In the genomic region with DNA sequence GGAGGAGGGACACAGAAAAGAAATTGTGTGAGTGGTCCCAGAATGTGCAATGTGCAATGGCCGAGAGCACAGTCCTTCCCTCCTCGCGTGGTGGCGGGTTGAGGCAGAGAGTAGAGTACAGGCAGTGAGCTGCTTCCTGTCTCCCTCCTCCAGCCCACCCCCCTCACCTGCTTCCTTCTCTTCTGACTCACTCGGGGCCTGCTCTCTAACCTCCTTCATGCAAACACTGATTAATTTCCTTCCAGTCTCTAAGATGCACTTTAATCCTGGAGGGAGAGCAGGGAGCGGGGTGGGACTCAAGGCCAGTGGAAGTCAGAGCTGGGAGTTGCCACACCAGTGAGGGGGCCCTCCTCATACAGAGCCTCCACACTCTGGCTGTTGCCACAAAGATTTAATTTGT, we compare ENCODE assay signal across 13 mouse cellular contexts. TPM values are rescaled to one million over a fixed set of nuclear protein-coding genes. Genes with fewer than 3 reads are reported as not detected.
DNase-seq lines count a peak whose midpoint lies in the region; ATAC-seq lines count a peak whose summit lies in the region.
"Had no signal": no experiment of that assay in that cellular context is flagged by ENCODE, and none has a peak within 500 bp of the region (broad histone marks: within the 10 kb centered on the region; RNA-seq: fewer than 3 reads in every experiment).

No protein-coding gene starts in this region.

- H3K4me1 ChIP-seq in lung, embryonic 16.5 days (replicated peaks; ENCODE audit: control insufficient read depth, insufficient read depth, low read length) = 0 out of 2 replicates have a peak, but pooled peaks cover 2% of the 10 kb centered on the region

- peak overlapping the region; percentile 45 for H3K27ac ChIP-seq in lung, embryonic 16.5 days (ENCODE audit: low read length)
- H3K27ac ChIP-seq: layer of hippocampus, adult 2 months had no signal

- no peaks in the 10 kb centered on the region for H3K36me3 ChIP-seq in lung, embryonic 16.5 days (ENCODE audit: control insufficient read depth, insufficient read depth, low read length)

- H3K4me3 ChIP-seq in lung, embryonic 16.5 days (ENCODE audit: low read length) = no peak overlapping the region
- H3K4me3 ChIP-seq: layer of hippocampus, adult 2 months had no signal

- H3K9me3 ChIP-seq in lung, embryonic 16.5 days (ENCODE audit: control insufficient read depth, low read length) = no peaks in the 10 kb centered on the region

- peak; percentile 88 for ATAC-seq in lung, embryonic 16.5 days (ENCODE audit: low read depth)
- peak; percentile 60 for ATAC-seq in inflammation-experienced regulatory T-cells, adult 6 months

- peak overlapping the region; percentile 25 for H3K4me2 ChIP-seq in lung, embryonic 16.5 days (ENCODE audit: low read depth, low read length)

- DNase-seq in embryo, embryonic 11 days = peak; percentile 27
- DNase-seq in embryo, embryonic 10.5 days (ENCODE audit: low spot score) = no peak
- no peak for DNase-seq in lung, postnatal 10 days
- peak; percentile 47 for DNase-seq in thymus, postnatal 0 days (ENCODE audit: low spot score)
- DNase-seq in cerebellum, adult 9-10 months = no peak
- no peak for DNase-seq in right cerebral cortex, postnatal 4 days
- DNase-seq: adrenal gland, postnatal 10 days; cerebellum, postnatal 14 days; gastrocnemius, postnatal 36 days; lung, postnatal 14 days had no signal

- no peaks in the 10 kb centered on the region for H3K27me3 ChIP-seq in lung, embryonic 16.5 days (ENCODE audit: control insufficient read depth, insufficient read depth, low read depth, low read length)

- WGBS in lung, embryonic 16.5 days = 12% methylated on average over 6 of the region's 6 CpGs

- H3K9ac ChIP-seq in lung, embryonic 16.5 days (ENCODE audit: low read length) = no peak overlapping the region

RNA-seq across cellular contexts. Expression of a gene that starts 18.8 kb away (rescaled TPM):
- 3.3 and 3.6 TPM in 2 replicates for polyA plus RNA-seq in lung, embryonic 16.5 days (2015; fragmentation: Nextera tagmentation; extraction: Ambion mirVana)
- not detected for polyA plus RNA-seq in inflammation-experienced regulatory T-cells, adult 6 months (2017; shearing (Covaris generic))
- polyA plus RNA-seq in thymus, postnatal 0 days (2015; fragmentation: Nextera tagmentation; extraction: Ambion mirVana) = 1.3 and 2.6 TPM in 2 replicates

RNA-seq across cellular contexts. Expression of a gene that starts 53.4 kb away (rescaled TPM):
- polyA plus RNA-seq in lung, embryonic 16.5 days (2015; fragmentation: Nextera tagmentation; extraction: Ambion mirVana) = 52.8 and 57.4 TPM in 2 replicates
- polyA plus RNA-seq in inflammation-experienced regulatory T-cells, adult 6 months (2017; shearing (Covaris generic)) = 10 to 100 TPM; 17.4 to 33.0 (median 17.9) TPM
- 35.0 and 40.1 TPM in 2 replicates for polyA plus RNA-seq in thymus, postnatal 0 days (2015; fragmentation: Nextera tagmentation; extraction: Ambion mirVana)

Comparison
In these comparisons a context has a peak if more than half of its experiments do, and no peak if none do; other contexts are left out.
1. DNase-seq: peak in embryo, embryonic 11 days (single experiment) and thymus, postnatal 0 days (single experiment); none in embryo, embryonic 10.5 days (single experiment), lung, postnatal 10 days (single experiment), cerebellum, adult 9-10 months (single experiment) and right cerebral cortex, postnatal 4 days (single experiment).